Mouse (Mus musculus) brain, embryonic 14.5 days (tissue): ENCODE data around the gene Slit3.

Source experiments
- CTCF ChIP-seq: fragments of 200-500 bp; IDR thresholded peaks from 2 replicates; pipeline ENCODE4 v1.5.1; 2012; ENCODE audit warnings: inconsistent platforms, mild to moderate bottlenecking, moderate library complexity, borderline replicate concordance; ENCODE audit not compliant: insufficient read depth, insufficient read length; ENCODE audit errors: extremely low read depth
- POLR2A ChIP-seq: fragments of 200-500 bp; IDR thresholded peaks from 2 replicates; pipeline ENCODE4 v1.6.1; 2012; ENCODE audit warnings: mild to moderate bottlenecking, inconsistent platforms, borderline replicate concordance; ENCODE audit not compliant: poor library complexity, insufficient read depth, insufficient read length, severe bottlenecking; ENCODE audit errors: extremely low read depth

GRCm38 (mm10) chr11:35447951-35448350 is 326.9 kb downstream of the Slit3 start:
- no peak for TF ChIP-seq POLR2A
- TF ChIP-seq CTCF: no peak
